Mouse (Mus musculus) cerebellum, adult 2 months (tissue): ENCODE measurements around the gene Cxcr2.

Experiments
- CTCF ChIP-seq: fragments of 200-500 bp; IDR thresholded peaks from 2 replicates; pipeline ENCODE4 v1.5.1; 2011; ENCODE audit warnings: low read depth, mild to moderate bottlenecking, control low read depth, low read length, moderate library complexity, borderline replicate concordance; ENCODE audit not compliant: insufficient read depth
- POLR2A ChIP-seq: fragments of 200-500 bp; IDR thresholded peaks from 2 replicates; pipeline ENCODE4 v1.6.1; 2011; ENCODE audit warnings: low read length, control low read depth, borderline replicate concordance; ENCODE audit not compliant: insufficient read depth

DNA sequence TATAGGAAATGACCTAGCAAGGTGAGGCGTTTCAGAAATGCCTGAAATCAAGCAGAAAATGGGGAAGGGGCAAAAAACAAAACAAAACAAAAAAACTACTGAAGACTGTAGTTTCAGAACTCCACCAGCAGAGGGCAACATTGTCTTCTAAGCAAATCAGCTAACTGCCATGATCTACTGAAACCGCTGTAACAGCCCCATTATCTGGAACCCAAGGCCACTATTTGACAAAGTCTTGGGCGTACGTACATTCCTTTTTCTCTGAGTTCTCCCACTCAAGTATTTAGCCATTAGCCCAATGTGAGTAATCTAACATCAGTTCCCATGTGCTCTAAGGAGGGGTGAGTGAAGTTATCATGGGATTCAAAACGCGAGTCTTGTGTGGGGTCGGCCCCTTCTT is 52.1 kb downstream of the Cxcr2 start:
- TF ChIP-seq CTCF, result no peak; the same call in 1 of the 2 replicates
- TF ChIP-seq POLR2A, result no peak
